In genomic region chr13:6648669-6649233, GRCm38 (mm10) we compare ENCODE assay signal across 8 mouse cellular contexts. TPM values are rescaled to one million over a fixed set of nuclear protein-coding genes. Genes with fewer than 3 reads are reported as not detected.
DNase-seq lines count a peak whose midpoint lies in the region; ATAC-seq lines count a peak whose summit lies in the region.

Pfkp (minus strand) TSS chr13:6648777.

- peak within 1 kb of the TSS; percentile 55 for H3K4me3 ChIP-seq in hindbrain, embryonic 11.5 days (ENCODE audit: low read depth, low read length)

- H3K9ac ChIP-seq in hindbrain, embryonic 11.5 days (ENCODE audit: low read depth, low read length), result peak within 1 kb of the TSS; percentile 49

- no peaks in the 10 kb centered on the region; the same call in 1 of the 2 replicates for H3K4me1 ChIP-seq in hindbrain, embryonic 11.5 days (replicated peaks; ENCODE audit: control insufficient read depth, insufficient read depth, low read length)

- peak; percentile 95 for ATAC-seq in hindbrain, embryonic 11.5 days (ENCODE audit: low FRiP score)

- H3K4me2 ChIP-seq in hindbrain, embryonic 11.5 days (replicated peaks; ENCODE audit: low read depth, low read length), result peak within 1 kb of the TSS; percentile 99

- H3K27me3 ChIP-seq in hindbrain, embryonic 11.5 days (ENCODE audit: control insufficient read depth, insufficient read depth, low read length), result no peaks in the 10 kb centered on the region

- H3K9me3 ChIP-seq in hindbrain, embryonic 11.5 days (ENCODE audit: control insufficient read depth, low read length), result no peaks in the 10 kb centered on the region

- 3% methylated on average over 34 of the region's 34 CpGs for WGBS in hindbrain, embryonic 11.5 days

- DNase-seq in MEL-GATA-1-ER (ENCODE audit: extremely low read depth, low read depth), result peak; percentile 69
- DNase-seq in cerebellum, adult 9-10 months, result peak; percentile 94
- peak; percentile 87 to 97 for DNase-seq in frontal cortex, adult 2 months (ENCODE audit: extremely low spot score in 1 of 2, low spot score in 1 of 2)
- peak; percentile 90 for DNase-seq in hindbrain, embryonic 11.5 days (ENCODE audit: low spot score)
- DNase-seq in layer of hippocampus, postnatal 10 days (ENCODE audit: low spot score in 2 of 2), result peak; percentile 87 to 94
- peak; percentile 94 for DNase-seq in lung, postnatal 10 days
- DNase-seq in ovary, postnatal 36 days (ENCODE audit: low spot score), result peak; percentile 89
- DNase-seq in thymus, postnatal 25 days, result peak; percentile 94

- H3K36me3 ChIP-seq in hindbrain, embryonic 11.5 days (ENCODE audit: control insufficient read depth, insufficient read depth, low read length), result no peaks in the 10 kb centered on the region

- H3K27ac ChIP-seq in hindbrain, embryonic 11.5 days (ENCODE audit: low read depth, low read length), result no peak within 1 kb of the TSS

RNA-seq across cellular contexts. Expression of gene Pfkp, which starts in this region (rescaled TPM):
- polyA plus RNA-seq in frontal cortex, adult 2 months (2012; rRNA removed), result 253 and 281 TPM in 2 replicates
- 46.8 and 56.5 TPM in 2 replicates for polyA plus RNA-seq in hindbrain, embryonic 11.5 days (2014; fragmentation: Nextera tagmentation; extraction: Ambion mirVana)
- 100 to 1,000 TPM; 323 to 335 TPM for total RNA-seq in layer of hippocampus, postnatal 10 days (2021)
